Mouse (Mus musculus) kidney, adult 2 months (tissue): ENCODE results near the gene Dgkg. TPM values are rescaled to one million over a fixed set of nuclear protein-coding genes. Genes with fewer than 3 reads are reported as not detected.

Experiments used
- DNase-seq: peaks from one replicate; pipeline ENCODE4 v3.0.0; 2021
- H3K27ac ChIP-seq: fragments of 200-500 bp; 2 replicates; pipeline ENCODE4 v1.5.1; 2012; ENCODE audit warnings: low read depth, low read length, control low read depth, inconsistent platforms; ENCODE audit not compliant: insufficient read depth
- H3K27me3 ChIP-seq: fragments of 200-500 bp; replicated peaks from 2 replicates; pipeline ENCODE4 v1.6.1; 2012; ENCODE audit warnings: mild to moderate bottlenecking, moderate library complexity, low read length, inconsistent platforms; ENCODE audit not compliant: control insufficient read depth, insufficient read depth
- H3K36me3 ChIP-seq: fragments of 200-500 bp; 2 replicates; pipeline ENCODE4 v1.6.1; 2012; ENCODE audit warnings: mild to moderate bottlenecking, moderate library complexity, low read length, inconsistent platforms; ENCODE audit not compliant: control insufficient read depth, insufficient read depth
- H3K4me1 ChIP-seq: fragments of 200-500 bp; 2 replicates; pipeline ENCODE4 v1.6.1; 2011; ENCODE audit warnings: low read length; ENCODE audit not compliant: control insufficient read depth, insufficient read depth
- H3K4me3 ChIP-seq: fragments of 200-500 bp; 2 replicates; pipeline ENCODE4 v1.5.1; 2011; ENCODE audit warnings: mild to moderate bottlenecking, low read depth, low read length, control low read depth; ENCODE audit not compliant: insufficient read depth
- CTCF ChIP-seq: fragments of 200-500 bp; conservative IDR thresholded peaks from 2 replicates; pipeline ENCODE4 v1.5.1; 2011; ENCODE audit warnings: low read depth, mild to moderate bottlenecking, control low read depth, low read length, moderate library complexity, mixed read lengths; ENCODE audit not compliant: insufficient read depth, insufficient read length
- POLR2A ChIP-seq: fragments of 200-500 bp; IDR thresholded peaks from one replicate; pipeline ENCODE4 v1.6.1; 2011; ENCODE audit warnings: low read depth, low read length, control low read depth
- WGBS: fragments of 180-500 bp; shearing (Covaris S2); methylation state at CpG from one replicate; pipeline ENCODE4 v1.1.7; 2018; 5-methylcytosine and 5-hydroxymethylcytosine counted together
- polyA plus RNA-seq: library from polyadenylated mRNA; depleted of rRNA; stranded (reverse); fragments of >200 nt; gene quantifications from 2 replicates; pipeline ENCODE4 v1.2.3, GENCODE M21; 2012

The Dgkg gene
- polyA plus RNA-seq, 1 experiment = 1.2 TPM

GRCm38 (mm10) chr16:22580103-22580502, 76.9 kb downstream of the Dgkg start:
- Histone ChIP-seq H3K36me3 (no peaks in the 10 kb centered on the region), H3K4me1 (peaks cover 7% of the 10 kb centered on the region; the same call in 1 of the 2 replicates), H3K27ac (no peak overlapping the region), H3K27me3 (no peaks in the 10 kb centered on the region), H3K4me3 (no peak overlapping the region)
- DNase-seq = no peak
- TF ChIP-seq POLR2A (no peak), CTCF (peak; percentile 37; the same call in 1 of the 2 replicates)
- 51% methylated on average over 5 of the region's 5 CpGs for WGBS

GRCm38 (mm10) chr16:22578883-22579282, 78.1 kb downstream of the Dgkg start:
- no peak for TF ChIP-seq CTCF
- TF ChIP-seq POLR2A = no peak
- no peak for DNase-seq
- no peak overlapping the region for H3K27ac ChIP-seq
- H3K27me3 ChIP-seq = no peaks in the 10 kb centered on the region
- WGBS = 89% methylated on average over 10 of the region's 10 CpGs
- peaks cover 6% of the 10 kb centered on the region; the same call in 1 of the 2 replicates for H3K4me1 ChIP-seq
- no peaks in the 10 kb centered on the region for H3K36me3 ChIP-seq
- H3K4me3 ChIP-seq = no peak overlapping the region

DNA sequence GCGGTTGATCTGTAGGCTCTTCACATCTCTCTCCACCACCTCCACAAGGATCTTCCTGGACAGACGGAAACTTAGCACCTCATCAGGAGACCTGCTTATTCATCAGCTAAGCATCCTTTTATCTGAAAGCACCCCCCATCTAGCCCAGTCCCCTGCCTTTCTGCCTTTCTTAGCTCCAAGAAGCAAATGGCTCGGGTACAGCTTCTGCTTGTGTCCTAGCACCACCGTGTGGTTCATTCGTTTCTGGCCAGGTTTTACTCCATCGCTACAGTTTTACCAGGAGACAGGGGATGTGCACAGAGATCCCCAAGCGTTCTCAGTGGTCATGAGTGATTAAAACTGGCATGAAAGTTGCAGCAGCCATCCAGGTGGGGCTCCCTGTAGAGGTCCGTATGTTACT, 79.4 kb downstream of the Dgkg start:
- 63% methylated on average over 8 of the region's 8 CpGs for WGBS
- H3K36me3 ChIP-seq = no peaks in the 10 kb centered on the region
- H3K4me1 ChIP-seq = no peaks in the 10 kb centered on the region
- TF ChIP-seq POLR2A (no peak), CTCF (peak; percentile 37; the same call in 1 of the 2 replicates)
- H3K27ac ChIP-seq = no peak overlapping the region
- no peak for DNase-seq
- no peak overlapping the region for H3K4me3 ChIP-seq
- no peaks in the 10 kb centered on the region for H3K27me3 ChIP-seq

DNA sequence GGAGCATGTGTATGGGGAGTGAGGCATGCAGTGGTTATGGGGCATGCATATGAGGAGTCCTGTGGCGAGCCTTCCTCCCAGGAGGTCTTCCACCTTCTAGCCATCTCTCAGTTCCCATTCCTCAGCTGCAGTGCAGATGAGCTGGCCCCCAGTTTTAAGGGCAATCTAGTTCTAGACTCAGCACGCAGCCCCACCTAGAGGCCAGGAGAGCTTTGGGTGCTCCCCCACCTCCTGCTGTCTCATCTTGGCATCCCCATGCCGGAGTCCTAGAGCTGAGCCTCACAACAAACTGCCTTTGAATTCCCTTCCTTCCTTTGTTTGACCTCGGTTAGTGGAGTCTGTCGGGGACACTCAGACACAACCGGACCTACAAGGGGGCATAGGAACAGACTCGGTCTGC, 82.9 kb downstream of the Dgkg start:
- TF ChIP-seq CTCF = no peak
- no peak for TF ChIP-seq POLR2A

GRCm38 (mm10) chr16:22572641-22573341, 84.2 kb downstream of the Dgkg start:
- no peak overlapping the region for H3K27ac ChIP-seq
- no peak overlapping the region for H3K4me3 ChIP-seq
- H3K27me3 ChIP-seq = no peaks in the 10 kb centered on the region
- no peaks in the 10 kb centered on the region for H3K4me1 ChIP-seq
- TF ChIP-seq CTCF = no peak
- 36% methylated on average over 21 of the region's 21 CpGs for WGBS
- peak; percentile 23 for DNase-seq
- H3K36me3 ChIP-seq = no peaks in the 10 kb centered on the region

More for the DNA sequence above, 82.9 kb downstream of the Dgkg start:
- no peak overlapping the region for H3K27ac ChIP-seq
- no peak overlapping the region for H3K4me3 ChIP-seq
- H3K36me3 ChIP-seq = no peaks in the 10 kb centered on the region
- no peaks in the 10 kb centered on the region for H3K27me3 ChIP-seq
- WGBS = 72% methylated on average over 7 of the region's 7 CpGs
- DNase-seq = no peak
- H3K4me1 ChIP-seq = no peaks in the 10 kb centered on the region

DNA sequence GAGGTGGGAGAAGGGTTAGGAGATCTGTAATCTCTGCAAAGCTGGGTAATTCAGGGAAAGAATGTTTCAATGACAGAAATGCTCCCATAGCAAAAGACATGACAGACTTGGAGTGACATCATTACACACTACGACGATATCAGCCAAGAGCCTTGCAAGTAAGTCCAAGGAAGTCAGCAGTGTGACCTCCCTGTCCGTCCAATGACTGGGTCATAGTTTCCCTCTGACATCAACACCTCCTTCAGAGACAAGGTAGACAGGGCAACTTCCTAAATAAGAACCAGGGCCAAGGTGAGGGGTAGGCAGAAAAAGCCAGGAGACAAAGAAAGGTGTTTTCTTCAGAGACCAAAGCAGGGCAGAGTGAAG, 92.1 kb downstream of the Dgkg start:
- H3K27ac ChIP-seq = no peak overlapping the region
- no peaks in the 10 kb centered on the region for H3K36me3 ChIP-seq
- 66% methylated on average over 3 of the region's 3 CpGs for WGBS
- no peak overlapping the region for H3K4me3 ChIP-seq
- DNase-seq = no peak
- no peaks in the 10 kb centered on the region for H3K27me3 ChIP-seq
- TF ChIP-seq POLR2A (no peak), CTCF (no peak)
- H3K4me1 ChIP-seq = no peaks in the 10 kb centered on the region

GRCm38 (mm10) chr16:22564259-22564906, 92.6 kb downstream of the Dgkg start:
- Histone ChIP-seq H3K4me3 (no peak overlapping the region), H3K36me3 (no peaks in the 10 kb centered on the region), H3K27ac (no peak overlapping the region), H3K27me3 (no peaks in the 10 kb centered on the region), H3K4me1 (no peaks in the 10 kb centered on the region)
- 48% methylated on average over 14 of the region's 14 CpGs for WGBS
- TF ChIP-seq POLR2A = no peak
- TF ChIP-seq CTCF = peak; percentile 93
- DNase-seq = peak; percentile 80
